Mouse (Mus musculus) bone marrow, adult 2 months (tissue): ENCODE data around the gene Dus1l. TPM values are rescaled to one million over a fixed set of nuclear protein-coding genes. Genes with fewer than 3 reads are reported as not detected.

Source experiments
- H3K27ac ChIP-seq: fragments of 200-500 bp; 2 replicates; pipeline ENCODE4 v1.5.1; 2012; ENCODE audit warnings: low read depth, mild to moderate bottlenecking, control low read depth, inconsistent platforms, low read length; ENCODE audit not compliant: control insufficient read depth, poor library complexity, insufficient read depth
- H3K4me1 ChIP-seq: fragments of 200-500 bp; 2 replicates; pipeline ENCODE4 v1.6.1; 2011; ENCODE audit warnings: low read length; ENCODE audit not compliant: control insufficient read depth, insufficient read depth
- H3K4me3 ChIP-seq: fragments of 200-500 bp; replicated peaks from 2 replicates; pipeline ENCODE3; 2011; ENCODE audit warnings: mild to moderate bottlenecking, low read depth, low read length, control low read depth; ENCODE audit not compliant: control insufficient read depth
- CTCF ChIP-seq: fragments of 200-500 bp; IDR thresholded peaks from 2 replicates; pipeline ENCODE4 v1.5.1; 2011; ENCODE audit warnings: low read length, control low read depth; ENCODE audit not compliant: control insufficient read depth, insufficient read depth
- POLR2A ChIP-seq: fragments of 200-500 bp; IDR thresholded peaks from 2 replicates; pipeline ENCODE4 v1.6.1; 2011; ENCODE audit warnings: low read depth, mild to moderate bottlenecking, control low read depth, low read length, borderline replicate concordance; ENCODE audit not compliant: control insufficient read depth
- WGBS: fragments of 180-500 bp; shearing (Covaris S2); methylation state at CpG from one replicate; pipeline ENCODE4 v1.1.7; 2018; 5-methylcytosine and 5-hydroxymethylcytosine counted together
- polyA plus RNA-seq: library from polyadenylated mRNA; stranded (reverse); fragments of >200 nt; gene quantifications from 2 replicates; pipeline ENCODE4 v1.2.4, GENCODE M21; 2011; ENCODE audit warnings: low replicate concordance; ENCODE audit not compliant: missing spikeins, insufficient read depth, insufficient read length

The Dus1l gene
- polyA plus RNA-seq, 1 experiment, result 57.6 TPM

DNA sequence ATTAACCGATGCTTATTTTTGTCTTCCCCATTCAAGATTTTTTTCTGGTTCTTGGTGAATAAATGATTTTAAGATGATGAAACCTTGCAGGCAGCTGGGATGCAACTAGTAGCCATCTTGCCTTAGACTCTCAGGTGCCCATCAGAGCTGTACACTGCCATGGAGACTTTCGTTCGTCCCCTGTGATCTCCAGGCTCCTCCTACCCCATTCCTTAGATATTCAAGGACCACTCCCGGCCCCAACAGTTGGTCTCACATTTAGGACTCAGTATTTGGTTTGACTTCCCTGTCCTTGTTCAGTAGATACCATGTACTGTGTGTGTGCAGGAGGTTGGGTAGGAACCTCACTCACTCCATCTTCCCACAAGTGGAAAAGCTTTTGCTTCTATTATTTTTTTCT lies 8.6 kb upstream of the Dus1l start:
- H3K4me3 ChIP-seq, result no peak overlapping the region
- no peak for TF ChIP-seq CTCF
- TF ChIP-seq POLR2A, result no peak
- no peak overlapping the region for H3K27ac ChIP-seq
- 78% methylated on average over 4 of the region's 4 CpGs for WGBS
- H3K4me1 ChIP-seq, result no peaks in the 10 kb centered on the region

DNA sequence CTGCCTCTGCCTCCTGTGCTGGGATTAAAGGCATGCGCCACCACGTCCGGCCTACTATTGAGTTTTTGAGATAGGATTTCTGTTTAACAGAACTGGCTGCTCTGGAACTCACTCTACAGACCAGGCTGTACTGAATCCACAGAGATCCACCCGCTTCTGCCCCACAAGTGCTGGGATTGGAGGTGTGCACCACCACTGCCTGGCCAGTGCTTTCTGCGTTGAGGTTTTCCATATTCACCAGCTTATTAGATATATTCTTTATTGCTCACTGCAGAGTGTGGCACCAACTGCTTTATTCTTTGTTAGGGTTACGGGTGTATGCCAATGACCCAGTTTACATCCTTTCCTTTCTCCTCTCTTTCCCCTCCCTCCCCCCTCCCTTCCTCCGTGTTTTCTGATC lies 8.1 kb upstream of the Dus1l start:
- Histone ChIP-seq H3K27ac (no peak overlapping the region), H3K4me3 (no peak overlapping the region), H3K4me1 (no peaks in the 10 kb centered on the region)
- WGBS, result 75% methylated on average over 7 of the region's 7 CpGs
- no peak for TF ChIP-seq POLR2A
- TF ChIP-seq CTCF, result no peak

- no peaks in the 10 kb centered on the region for H3K4me1 ChIP-seq
- no peak overlapping the region for H3K4me3 ChIP-seq
- 23% methylated on average over 10 of the region's 10 CpGs for WGBS
Observed at GRCm38 (mm10) chr11:120800061-120800904, 4.1 kb upstream of the Dus1l start.

DNA sequence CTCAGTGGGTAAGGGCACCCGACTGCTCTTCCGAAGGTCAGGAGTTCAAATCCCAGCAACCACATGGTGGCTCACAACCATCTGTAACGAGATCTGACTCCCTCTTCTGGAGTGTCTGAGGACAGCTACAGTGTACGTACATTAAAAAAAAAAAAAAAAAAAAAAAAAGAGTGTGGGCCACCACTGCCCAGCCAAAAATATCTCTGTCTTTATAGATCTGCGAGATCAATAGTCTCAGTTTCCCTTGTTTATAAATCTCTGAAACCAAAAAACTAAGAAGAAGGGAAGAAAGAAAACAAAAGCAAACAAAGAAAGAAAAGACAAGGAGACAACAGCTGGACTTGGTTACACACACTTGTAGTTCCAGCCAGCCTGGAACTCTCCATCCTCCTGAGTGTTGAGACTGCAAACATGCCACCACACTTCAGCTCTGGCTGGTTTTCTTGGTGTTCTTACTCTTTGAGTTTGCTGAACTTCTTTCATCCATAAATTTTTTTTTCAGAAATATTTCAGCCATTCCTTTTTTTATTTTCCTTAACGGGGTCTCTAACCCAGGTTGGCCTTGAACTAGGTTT lies 3.2 kb upstream of the Dus1l start:
- H3K4me3 ChIP-seq, result no peak overlapping the region
- TF ChIP-seq CTCF, result no peak
- no peak for TF ChIP-seq POLR2A
- no peak overlapping the region for H3K27ac ChIP-seq
- 57% methylated on average over 6 of the region's 6 CpGs for WGBS
- H3K4me1 ChIP-seq, result no peaks in the 10 kb centered on the region

More at GRCm38 (mm10) chr11:120800061-120800904, 4.1 kb upstream of the Dus1l start:
- TF ChIP-seq POLR2A, result no peak
- peak; percentile 94 for TF ChIP-seq CTCF
- H3K27ac ChIP-seq, result no peak overlapping the region

- Histone ChIP-seq H3K4me1 (no peaks in the 10 kb centered on the region), H3K4me3 (no peak overlapping the region), H3K27ac (no peak overlapping the region)
- TF ChIP-seq POLR2A, result no peak
- TF ChIP-seq CTCF, result no peak
- 14% methylated on average over 3 of the region's 3 CpGs for WGBS
Observed at GRCm38 (mm10) chr11:120798244-120798643, 2.0 kb upstream of the Dus1l start.

DNA sequence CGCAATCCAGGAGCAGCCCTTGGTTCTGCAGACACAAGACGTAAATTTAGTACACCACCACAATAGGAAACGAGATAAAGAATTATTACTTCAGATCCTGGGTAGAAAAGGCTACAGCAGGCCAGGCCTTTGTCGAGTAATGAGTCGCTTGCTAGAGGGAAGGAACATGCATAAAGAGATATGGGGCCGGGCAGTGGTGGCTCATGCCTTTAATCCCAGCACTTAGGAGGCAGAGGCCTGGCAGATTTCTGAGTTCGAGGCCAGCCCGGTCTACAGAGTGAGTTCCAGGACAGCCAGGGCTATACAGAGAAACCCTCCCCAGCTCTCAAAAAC lies 377 bp upstream of the Dus1l start:
- H3K27ac ChIP-seq, result no peak overlapping the region
- no peaks in the 10 kb centered on the region for H3K4me1 ChIP-seq
- TF ChIP-seq POLR2A, result no peak
- no peak for TF ChIP-seq CTCF
- 28% methylated on average over 8 of the region's 8 CpGs for WGBS
- peak overlapping the region; percentile 83 for H3K4me3 ChIP-seq

- Histone ChIP-seq H3K27ac (no peak overlapping the region), H3K4me3 (no peak overlapping the region), H3K4me1 (no peaks in the 10 kb centered on the region)
- no peak for TF ChIP-seq CTCF
- no peak for TF ChIP-seq POLR2A
- WGBS, result 93% methylated on average over 9 of the region's 9 CpGs
Observed at GRCm38 (mm10) chr11:120792652-120793051, 3.6 kb downstream of the Dus1l start.

GRCm38 (mm10) chr11:120789810-120790209 lies 6.4 kb downstream of the Dus1l start:
- Histone ChIP-seq H3K4me3 (no peak overlapping the region), H3K4me1 (no peaks in the 10 kb centered on the region), H3K27ac (no peak overlapping the region)
- TF ChIP-seq POLR2A, result no peak
- no peak for TF ChIP-seq CTCF
- 83% methylated on average over 3 of the region's 3 CpGs for WGBS
